Mouse (Mus musculus) T-cell, adult 2 months (primary cell): ENCODE data around the gene Wipf2.
"Not testable (repeated sequence)": the region's sequence is repeated elsewhere in the genome, so short reads cannot be mapped to it uniquely, and the experiment has no call there.

Experiments used
- DNase-seq: peaks from one replicate; pipeline ENCODE4 v3.0.0; 2022; ENCODE audit warnings: low spot score

Wipf2 gene

GRCm38 (mm10) chr11:98863028-98863750 is at the start of gene Wipf2:
Wipf2 (plus strand) TSS chr11:98863638.
- DNase-seq, result peak; percentile 96

- DNase-seq, result no peak
These were observed 46.7 kb upstream of the Wipf2 start for GRCm38 (mm10) chr11:98816706-98817239.

- DNase-seq, result no peak
These were observed 42.5 kb upstream of the Wipf2 start for GRCm38 (mm10) chr11:98820968-98821367.

- DNase-seq, result not testable (repeated sequence)
These were observed 37.4 kb upstream of the Wipf2 start for GRCm38 (mm10) chr11:98826071-98826470.

- DNase-seq, result no peak
These were observed 35.6 kb upstream of the Wipf2 start for GRCm38 (mm10) chr11:98827877-98828276.

GRCm38 (mm10) chr11:98829091-98829775 is 34.2 kb upstream of the Wipf2 start:
- DNase-seq, result peak; percentile 62

GRCm38 (mm10) chr11:98829875-98830274 is 33.6 kb upstream of the Wipf2 start:
- no peak for DNase-seq

GRCm38 (mm10) chr11:98835296-98835695 is 28.1 kb upstream of the Wipf2 start:
- DNase-seq, result no peak

GRCm38 (mm10) chr11:98835725-98836124 is 27.7 kb upstream of the Wipf2 start:
- no peak for DNase-seq

GRCm38 (mm10) chr11:98836128-98836527 is 27.3 kb upstream of the Wipf2 start:
- no peak for DNase-seq

- peak; percentile 73 for DNase-seq
These were observed 26.7 kb upstream of the Wipf2 start, which contains the start of gene Rapgefl1 for GRCm38 (mm10) chr11:98836651-98837141. Rapgefl1 (plus strand) TSS chr11:98836785.

- DNase-seq, result no peak
These were observed 26.2 kb upstream of the Wipf2 start for GRCm38 (mm10) chr11:98837231-98837704.

GRCm38 (mm10) chr11:98837917-98838316 is 25.5 kb upstream of the Wipf2 start:
- DNase-seq, result no peak

- no peak for DNase-seq
These were observed 24.9 kb upstream of the Wipf2 start for GRCm38 (mm10) chr11:98838512-98838911.

GRCm38 (mm10) chr11:98839402-98839801 is 24.0 kb upstream of the Wipf2 start:
- no peak for DNase-seq

- DNase-seq, result no peak
These were observed 23.5 kb upstream of the Wipf2 start for GRCm38 (mm10) chr11:98839897-98840296.

GRCm38 (mm10) chr11:98846016-98846415 is 17.4 kb upstream of the Wipf2 start:
- no peak for DNase-seq

- no peak for DNase-seq
These were observed 16.4 kb upstream of the Wipf2 start for GRCm38 (mm10) chr11:98846865-98847604.

- no peak for DNase-seq
These were observed 14.1 kb upstream of the Wipf2 start for GRCm38 (mm10) chr11:98849196-98849894.

GRCm38 (mm10) chr11:98850100-98851093 is 13.0 kb upstream of the Wipf2 start:
- DNase-seq, result no peak
